Mouse (Mus musculus) embryonic fibroblast, embryonic 13.5 days (primary cell): ENCODE results near the gene Gbx2. TPM values are rescaled to one million over a fixed set of nuclear protein-coding genes. Genes with fewer than 3 reads are reported as not detected.

Experiments
- H3K27ac ChIP-seq: 2 replicates; pipeline ENCODE4 v1.5.1; 2012; ENCODE audit warnings: low read length, control low read depth, inconsistent platforms; ENCODE audit not compliant: insufficient read depth
- H3K4me1 ChIP-seq: 2 replicates; pipeline ENCODE4 v1.6.1; 2011; ENCODE audit warnings: low read length; ENCODE audit not compliant: control insufficient read depth, insufficient read depth
- H3K4me3 ChIP-seq: 2 replicates; pipeline ENCODE4 v1.5.1; 2011; ENCODE audit warnings: mild to moderate bottlenecking, control low read depth, low read length; ENCODE audit not compliant: insufficient read depth
- CTCF ChIP-seq: IDR thresholded peaks from 2 replicates; pipeline ENCODE4 v1.5.1; 2011; ENCODE audit warnings: mild to moderate bottlenecking, control low read depth, low read length, moderate library complexity, borderline replicate concordance; ENCODE audit not compliant: insufficient read depth
- POLR2A ChIP-seq: IDR thresholded peaks from 2 replicates; pipeline ENCODE4 v1.6.1; 2011; ENCODE audit warnings: low read depth, mild to moderate bottlenecking, control low read depth, low read length, moderate library complexity
- polyA plus RNA-seq: library from polyadenylated mRNA; stranded (reverse); fragments of >200 nt; gene quantifications from 2 replicates; pipeline ENCODE4 v1.2.4, GENCODE M21; 2011; ENCODE audit warnings: low read depth; ENCODE audit not compliant: missing spikeins, insufficient read length

The Gbx2 gene
- polyA plus RNA-seq, 1 experiment = not detected

DNA sequence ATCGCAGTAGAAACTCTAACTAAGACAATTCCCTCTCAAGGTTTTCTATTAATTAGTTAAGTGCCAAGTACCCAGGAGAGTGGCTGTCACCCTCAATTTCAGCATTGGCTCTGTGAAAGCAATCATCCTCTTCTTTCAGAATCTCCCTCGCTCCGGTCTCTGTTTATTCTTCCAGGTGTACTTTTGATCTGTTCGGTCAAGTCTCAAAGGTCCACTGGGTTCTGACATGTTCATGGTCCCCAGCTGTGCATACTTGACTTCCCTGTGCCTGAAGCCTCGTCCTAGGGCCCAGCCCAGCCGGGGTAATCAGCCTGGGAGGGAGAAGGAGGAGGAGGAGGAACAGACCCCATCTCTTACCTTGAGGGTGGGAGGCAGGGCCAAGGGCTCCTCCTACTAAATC is 11.8 kb downstream of the Gbx2 start:
- no peak for TF ChIP-seq CTCF
- TF ChIP-seq POLR2A = no peak
- Histone ChIP-seq H3K4me3 (no peak overlapping the region), H3K27ac (no peak overlapping the region), H3K4me1 (no peaks in the 10 kb centered on the region)

DNA sequence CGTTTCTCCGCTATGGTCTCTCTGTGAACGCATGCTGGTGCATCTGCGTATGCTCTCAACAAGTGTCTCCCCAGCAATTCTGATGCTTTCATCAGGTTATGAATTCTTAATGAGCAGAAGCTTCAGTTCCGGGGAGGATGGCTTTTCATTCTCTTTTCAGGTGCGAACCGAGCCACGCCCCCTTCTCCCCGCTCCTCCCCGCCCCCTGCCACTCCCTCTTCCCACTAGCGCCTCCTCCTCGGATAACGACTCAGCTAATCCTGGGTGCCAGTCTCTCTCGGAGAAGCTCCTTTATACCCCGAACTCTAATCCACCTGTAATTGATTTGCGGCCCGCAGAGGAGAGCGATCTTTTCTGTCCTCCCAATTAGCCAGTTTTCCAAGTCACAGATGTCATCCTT is 12.9 kb downstream of the Gbx2 start:
- Histone ChIP-seq H3K4me3 (no peak overlapping the region), H3K27ac (no peak overlapping the region), H3K4me1 (no peaks in the 10 kb centered on the region)
- no peak for TF ChIP-seq POLR2A
- no peak for TF ChIP-seq CTCF

DNA sequence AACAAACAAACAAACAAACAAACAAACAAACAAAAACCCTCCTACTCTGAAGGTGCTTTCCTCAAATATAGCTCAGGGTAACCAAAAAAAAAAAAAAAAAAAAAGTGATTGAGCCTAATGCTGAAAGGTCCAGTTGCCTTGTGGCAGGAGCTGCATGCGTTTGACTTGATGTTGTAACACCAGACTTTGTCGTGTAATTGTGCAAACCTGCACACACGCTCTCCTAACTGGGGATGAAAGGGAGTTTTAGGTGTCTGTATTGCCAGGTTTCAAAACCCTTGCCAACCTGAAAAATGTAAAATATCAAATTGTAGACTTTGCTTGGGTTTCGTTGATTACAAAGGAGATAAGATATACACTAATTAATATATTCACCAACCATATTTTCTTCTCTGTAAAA is 17.4 kb downstream of the Gbx2 start:
- H3K4me1 ChIP-seq = no peaks in the 10 kb centered on the region
- no peak overlapping the region for H3K27ac ChIP-seq
- no peak for TF ChIP-seq POLR2A
- no peak for TF ChIP-seq CTCF
- no peak overlapping the region for H3K4me3 ChIP-seq

DNA sequence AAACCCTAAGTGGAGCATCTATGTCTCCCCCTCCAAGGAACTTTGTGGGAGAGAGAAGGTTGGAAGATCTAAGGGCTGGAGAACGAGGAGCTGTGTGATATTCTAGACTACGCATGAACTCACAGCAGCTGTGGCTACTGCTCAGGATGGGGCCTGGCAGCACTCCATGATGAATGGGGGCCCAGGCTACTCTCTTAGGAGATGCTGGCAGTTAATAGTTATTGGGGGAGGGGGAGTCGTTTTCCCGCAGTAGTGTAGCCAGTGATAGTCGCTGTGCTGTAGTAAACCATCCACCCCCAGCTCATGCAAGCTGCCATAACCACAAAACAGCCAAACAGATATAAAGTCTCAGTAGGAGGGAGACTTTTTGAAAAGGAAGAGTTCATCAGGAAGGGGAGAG is 18.6 kb downstream of the Gbx2 start:
- TF ChIP-seq CTCF = no peak
- no peak for TF ChIP-seq POLR2A
- H3K4me3 ChIP-seq = no peak overlapping the region
- H3K27ac ChIP-seq = no peak overlapping the region
- H3K4me1 ChIP-seq = no peaks in the 10 kb centered on the region

DNA sequence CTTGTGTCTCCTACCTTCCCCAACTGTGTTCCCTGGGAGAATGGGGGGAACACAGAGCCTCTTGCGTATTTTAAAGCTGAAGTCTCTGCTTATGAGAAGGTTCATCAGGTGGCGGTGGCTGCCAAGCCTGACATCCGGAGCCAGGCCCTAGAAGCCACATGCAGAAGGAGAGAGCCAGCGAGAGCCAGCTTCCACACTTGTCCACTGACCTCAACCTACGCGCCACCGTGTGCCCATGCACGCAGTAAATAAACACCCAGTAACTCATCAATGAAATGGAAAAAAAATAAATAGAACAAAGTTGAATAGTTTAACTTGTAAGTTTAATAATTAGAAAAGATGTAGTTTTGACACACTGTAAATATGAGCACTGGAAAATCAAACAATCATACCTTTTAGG is 21.2 kb downstream of the Gbx2 start:
- H3K4me1 ChIP-seq = no peaks in the 10 kb centered on the region
- no peak overlapping the region for H3K4me3 ChIP-seq
- no peak for TF ChIP-seq POLR2A
- no peak for TF ChIP-seq CTCF
- H3K27ac ChIP-seq = no peak overlapping the region

DNA sequence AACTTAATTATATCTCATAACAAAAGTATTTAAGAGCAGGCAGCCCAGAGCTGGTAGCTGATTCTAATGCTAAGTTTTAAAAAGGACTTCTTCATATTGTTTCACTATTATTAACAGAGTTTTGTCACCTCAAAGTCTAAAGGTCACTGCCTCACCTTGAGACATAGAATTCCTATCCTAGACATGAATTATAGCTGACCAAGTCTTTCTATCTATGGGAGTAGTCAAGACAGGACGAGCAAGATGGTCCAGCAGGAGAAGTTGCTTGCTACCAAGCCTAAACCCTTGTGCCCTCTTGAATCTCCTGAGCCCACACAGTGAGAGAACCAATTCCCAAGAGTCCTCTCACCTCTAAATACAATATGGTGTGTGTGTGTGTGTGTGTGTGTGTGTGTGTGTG is 28.3 kb downstream of the Gbx2 start:
- no peak for TF ChIP-seq POLR2A
- no peak for TF ChIP-seq CTCF
- no peak overlapping the region for H3K27ac ChIP-seq
- H3K4me3 ChIP-seq = no peak overlapping the region
- no peaks in the 10 kb centered on the region for H3K4me1 ChIP-seq

DNA sequence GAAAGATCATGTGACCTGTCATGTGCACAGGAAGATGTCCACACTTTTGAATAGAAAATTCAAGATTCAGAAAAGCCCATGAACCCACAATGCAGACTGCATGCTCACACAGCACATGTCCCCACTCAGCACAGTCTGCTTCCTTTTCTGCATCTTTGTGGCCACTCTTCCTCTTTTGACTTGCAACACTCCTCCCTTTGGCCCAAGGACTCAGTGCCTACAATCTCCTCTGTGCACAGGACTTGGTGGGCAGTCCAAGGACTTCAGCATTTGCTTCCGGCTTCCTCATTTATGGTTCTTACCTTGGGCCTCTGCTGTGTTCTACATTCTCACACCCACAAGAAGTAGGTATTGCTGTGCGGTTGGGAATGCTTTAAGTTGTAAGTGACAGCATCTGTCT is 28.7 kb downstream of the Gbx2 start:
- Histone ChIP-seq H3K4me1 (no peaks in the 10 kb centered on the region), H3K4me3 (no peak overlapping the region), H3K27ac (no peak overlapping the region)
- TF ChIP-seq POLR2A = no peak
- no peak for TF ChIP-seq CTCF

DNA sequence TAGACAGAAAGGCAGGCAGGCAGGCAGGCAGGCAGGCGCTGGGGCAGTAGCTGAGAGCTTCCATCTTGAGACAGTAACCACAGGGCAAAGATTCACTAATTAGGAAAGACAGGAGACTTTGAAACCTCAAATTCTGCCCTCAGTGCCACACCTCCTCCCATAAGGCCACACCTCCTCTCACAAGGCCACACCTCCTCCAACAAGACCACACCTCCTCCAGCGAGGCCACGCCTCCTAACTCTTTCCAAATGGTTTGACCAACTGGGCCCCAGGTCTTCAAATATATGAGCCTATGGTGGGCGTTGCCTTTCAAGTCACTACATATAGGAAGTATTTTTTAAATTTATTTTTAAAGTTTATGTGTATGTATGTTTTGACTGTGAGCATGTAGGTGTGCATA is 29.6 kb downstream of the Gbx2 start:
- H3K4me1 ChIP-seq = no peaks in the 10 kb centered on the region
- TF ChIP-seq POLR2A = no peak
- no peak for TF ChIP-seq CTCF
- H3K4me3 ChIP-seq = no peak overlapping the region
- no peak overlapping the region for H3K27ac ChIP-seq

DNA sequence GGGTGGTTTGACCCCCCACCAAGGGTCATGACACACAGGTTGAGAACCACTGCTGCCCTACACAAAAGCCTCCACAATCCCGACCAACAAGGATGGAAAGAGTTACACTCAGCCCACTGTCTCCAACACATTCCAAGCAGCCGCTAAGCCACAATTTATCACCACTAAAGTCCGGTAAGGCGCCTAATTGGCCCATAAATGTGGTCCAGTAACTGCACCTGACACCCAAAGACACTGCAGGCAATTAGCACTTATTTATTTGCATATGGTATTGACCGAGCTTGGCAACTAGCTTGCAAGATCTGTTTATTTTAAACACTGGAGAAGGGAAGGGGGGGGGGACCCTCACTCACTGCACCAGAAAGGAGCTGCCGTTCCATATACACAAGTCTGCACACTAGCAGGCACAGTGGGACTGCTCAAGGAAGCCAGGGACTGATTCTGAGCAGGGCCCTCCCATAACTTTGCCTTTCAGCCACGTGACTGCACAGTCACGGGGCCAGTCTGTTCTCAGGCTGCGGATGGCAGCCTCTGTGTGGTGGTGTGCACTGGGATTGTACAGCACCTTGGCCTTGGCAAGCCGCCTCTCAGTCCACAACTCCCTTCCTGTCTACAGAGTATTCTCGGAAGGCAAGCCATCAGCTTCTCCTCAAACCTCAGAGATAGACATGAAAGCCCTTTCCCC is 31.1 kb downstream of the Gbx2 start:
- no peak overlapping the region for H3K27ac ChIP-seq
- no peaks in the 10 kb centered on the region for H3K4me1 ChIP-seq
- TF ChIP-seq CTCF (no peak), POLR2A (no peak)
- no peak overlapping the region for H3K4me3 ChIP-seq

DNA sequence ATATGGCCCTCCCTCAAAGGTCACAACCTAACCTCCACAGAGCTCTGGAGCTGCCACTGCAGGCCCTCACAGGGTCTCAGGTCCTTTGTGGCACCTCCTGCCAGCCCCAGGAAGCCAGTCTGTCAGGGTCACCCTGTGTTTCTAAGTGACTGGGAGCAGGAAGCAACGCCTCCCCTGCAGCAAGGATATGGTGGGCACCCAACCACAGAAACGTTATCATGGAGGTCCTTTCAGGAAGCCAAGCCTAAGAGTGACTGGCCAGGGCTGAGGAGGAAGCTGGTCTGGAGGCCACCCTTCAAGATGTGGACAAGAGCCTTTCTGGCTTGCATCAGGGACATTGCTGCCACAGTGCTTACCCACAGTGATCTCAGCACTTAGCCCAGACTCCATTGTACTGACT is 31.9 kb downstream of the Gbx2 start:
- no peaks in the 10 kb centered on the region for H3K4me1 ChIP-seq
- no peak overlapping the region for H3K27ac ChIP-seq
- TF ChIP-seq POLR2A = no peak
- no peak for TF ChIP-seq CTCF
- H3K4me3 ChIP-seq = no peak overlapping the region

DNA sequence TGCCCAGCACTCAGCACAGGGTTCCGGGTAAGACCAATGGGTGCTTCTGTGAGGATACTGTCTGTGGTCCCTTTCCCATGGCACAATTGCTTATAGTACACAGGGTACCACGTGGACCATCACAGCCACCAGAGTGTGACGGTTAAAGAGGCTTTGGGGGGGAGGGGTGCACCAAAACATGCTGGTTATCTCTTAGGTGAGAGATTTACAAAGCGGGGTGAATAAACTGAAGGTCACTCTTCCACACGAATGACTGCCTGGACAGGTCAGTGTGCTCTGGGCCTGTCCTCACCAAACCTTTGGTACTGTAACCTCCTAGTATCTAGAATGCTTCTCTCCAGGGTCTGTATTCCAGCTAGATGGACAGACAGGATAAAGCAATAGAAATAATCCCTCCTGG is 35.2 kb downstream of the Gbx2 start:
- TF ChIP-seq CTCF (no peak), POLR2A (no peak)
- Histone ChIP-seq H3K27ac (no peak overlapping the region), H3K4me3 (no peak overlapping the region), H3K4me1 (no peaks in the 10 kb centered on the region)
